Mouse (Mus musculus): ENCODE measurements at regions not wholly inside any gene's neighbourhood (a gene's known extent, or its start where the extent isn't known, plus 50 kb on each side); places are given as distances from the start of the nearest gene placed in this dataset.

GRCm38 (mm10) chr16:77461922-77462321 is 140.0 kb downstream of the Gm11146 start:
- TF ChIP-seq CTCF (IDR thresholded peaks at IDR 0.05; ENCODE audit: control insufficient read depth, insufficient read depth, insufficient read length) = no peak
- no peak for TF ChIP-seq MYOG (IDR thresholded peaks at IDR 0.05; ENCODE audit: control insufficient read depth, extremely low read depth, insufficient read length)
- TF ChIP-seq CEBPB (IDR thresholded peaks at IDR 0.05; ENCODE audit: low read depth) = no peak
- no peak for TF ChIP-seq USF1 (IDR thresholded peaks at IDR 0.05; ENCODE audit: low read depth)
- TF ChIP-seq MAX (IDR thresholded peaks at IDR 0.05) = no peak
- TF ChIP-seq MYOD1 (IDR thresholded peaks at IDR 0.05; ENCODE audit: control insufficient read depth, insufficient read length, low read depth) = no peak
